In the genomic region with DNA sequence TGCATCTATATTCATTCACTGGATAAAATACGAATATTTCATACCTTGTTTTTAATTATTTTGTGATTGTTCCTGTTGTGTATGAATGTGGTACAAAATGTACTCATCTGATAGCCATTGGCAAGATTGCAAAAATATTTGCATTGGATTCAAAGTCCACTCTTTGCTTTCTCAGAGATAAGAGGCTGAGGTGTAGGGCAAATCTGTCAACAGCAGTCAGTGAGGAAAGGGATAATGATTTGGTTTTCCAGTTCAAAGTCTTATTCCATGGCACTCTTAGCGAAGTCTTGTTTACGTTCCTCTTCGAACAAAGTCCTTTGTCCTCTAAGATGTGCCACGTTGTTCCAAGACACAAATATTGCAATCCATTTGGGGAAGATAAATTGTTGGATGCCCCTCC, we compare ENCODE assay signal across 25 mouse cellular contexts.
DNase-seq lines count a peak whose midpoint lies in the region; ATAC-seq and TF ChIP-seq lines count a peak whose summit lies in the region.
"Had no signal": no experiment of that assay in that cellular context is flagged by ENCODE, and none has a peak within 500 bp of the region (broad histone marks: within the 10 kb centered on the region; RNA-seq: fewer than 3 reads in every experiment).

No protein-coding gene starts in this region.

- no peak overlapping the region for H3K4me2 ChIP-seq in liver, embryonic 12.5 days
- no peak overlapping the region for H3K4me2 ChIP-seq in intestine, embryonic 15.5 days (replicated peaks)
- H3K4me2 ChIP-seq in intestine, postnatal 0 days (replicated peaks; ENCODE audit: low read depth), result 0 out of 2 replicates have a peak overlapping the region, but pooled peaks have one; percentile 25
- no peak overlapping the region for H3K4me2 ChIP-seq in stomach, postnatal 0 days (replicated peaks; ENCODE audit: low read depth)
- H3K4me2 ChIP-seq in forebrain, postnatal 0 days (ENCODE audit: low read depth), result no peak overlapping the region
- H3K4me2 ChIP-seq: embryonic facial prominence, embryonic 12.5 days; forebrain, embryonic 13.5 days had no signal

- H3K9me3 ChIP-seq in liver, embryonic 12.5 days (replicated peaks), result no peaks in the 10 kb centered on the region
- no peaks in the 10 kb centered on the region for H3K9me3 ChIP-seq in intestine, embryonic 15.5 days
- H3K9me3 ChIP-seq in intestine, postnatal 0 days (ENCODE audit: control insufficient read depth), result no peaks in the 10 kb centered on the region
- H3K9me3 ChIP-seq in stomach, postnatal 0 days (ENCODE audit: control insufficient read depth, low read length), result no peaks in the 10 kb centered on the region
- no peaks in the 10 kb centered on the region for H3K9me3 ChIP-seq in forebrain, postnatal 0 days (ENCODE audit: low read length)
- H3K9me3 ChIP-seq: embryonic facial prominence, embryonic 10.5 days; embryonic facial prominence, embryonic 12.5 days; forebrain, embryonic 13.5 days; G1E had no signal

- TF ChIP-seq EP300 in stomach, postnatal 0 days (optimal IDR thresholded peaks at IDR 0.05), result no peak

- TF ChIP-seq POLR2A in liver, adult 2 months (IDR thresholded peaks at IDR 0.05; ENCODE audit: extremely low read depth, insufficient read depth, low read length), result no peak

- no peak overlapping the region for H3K27ac ChIP-seq in liver, adult 2 months (replicated peaks; ENCODE audit: insufficient read depth, low read depth, low read length)
- H3K27ac ChIP-seq in liver, embryonic 12.5 days, result no peak overlapping the region
- H3K27ac ChIP-seq in intestine, embryonic 15.5 days, result no peak overlapping the region
- H3K27ac ChIP-seq in intestine, postnatal 0 days (ENCODE audit: low read depth, low read length), result no peak overlapping the region; the same call in 1 of the 2 replicates
- 0 out of 2 replicates have a peak overlapping the region, but pooled peaks have one; percentile 20 for H3K27ac ChIP-seq in stomach, postnatal 0 days (replicated peaks)
- H3K27ac ChIP-seq in forebrain, postnatal 0 days (ENCODE audit: low read depth, low read length), result no peak overlapping the region
- H3K27ac ChIP-seq: embryonic facial prominence, embryonic 10.5 days; embryonic facial prominence, embryonic 12.5 days; forebrain, embryonic 13.5 days had no signal

- no peak overlapping the region for H3K9ac ChIP-seq in liver, adult 2 months (ENCODE audit: low read depth, low read length)
- no peak overlapping the region for H3K9ac ChIP-seq in liver, embryonic 12.5 days
- no peak overlapping the region for H3K9ac ChIP-seq in intestine, embryonic 15.5 days
- no peak overlapping the region for H3K9ac ChIP-seq in intestine, postnatal 0 days (ENCODE audit: low read depth, low read length)
- H3K9ac ChIP-seq in stomach, postnatal 0 days (ENCODE audit: low read length), result no peak overlapping the region
- H3K9ac ChIP-seq in forebrain, postnatal 0 days, result no peak overlapping the region
- H3K9ac ChIP-seq: embryonic facial prominence, embryonic 12.5 days; forebrain, embryonic 13.5 days had no signal

- no peaks in the 10 kb centered on the region for H3K36me3 ChIP-seq in liver, adult 2 months (ENCODE audit: control insufficient read depth, insufficient read depth, low read length)
- no peaks in the 10 kb centered on the region for H3K36me3 ChIP-seq in liver, embryonic 12.5 days
- no peaks in the 10 kb centered on the region for H3K36me3 ChIP-seq in intestine, embryonic 15.5 days
- H3K36me3 ChIP-seq in intestine, postnatal 0 days (ENCODE audit: control insufficient read depth, insufficient read depth), result no peaks in the 10 kb centered on the region
- no peaks in the 10 kb centered on the region for H3K36me3 ChIP-seq in stomach, postnatal 0 days (ENCODE audit: control insufficient read depth, insufficient read depth, low read length)
- no peaks in the 10 kb centered on the region for H3K36me3 ChIP-seq in forebrain, postnatal 0 days (ENCODE audit: insufficient read depth)
- H3K36me3 ChIP-seq: embryonic facial prominence, embryonic 10.5 days; embryonic facial prominence, embryonic 12.5 days; G1E had no signal

- no peak for TF ChIP-seq CTCF in liver, adult 2 months (IDR thresholded peaks at IDR 0.05; ENCODE audit: low read depth, low read length)
- no peak for TF ChIP-seq CTCF in intestine, postnatal 0 days (IDR thresholded peaks at IDR 0.05; ENCODE audit: low read depth)
- TF ChIP-seq CTCF in stomach, postnatal 0 days (IDR thresholded peaks at IDR 0.05; ENCODE audit: low read depth), result no peak
- TF ChIP-seq CTCF in forebrain, postnatal 0 days (IDR thresholded peaks at IDR 0.05; ENCODE audit: low read depth), result no peak

- no peaks in the 10 kb centered on the region for H3K79me2 ChIP-seq in liver, adult 2 months (ENCODE audit: control insufficient read depth, insufficient read depth, low read length)

- H3K4me3 ChIP-seq in liver, adult 2 months (ENCODE audit: insufficient read depth, low read depth, low read length), result no peak overlapping the region
- no peak overlapping the region for H3K4me3 ChIP-seq in liver, embryonic 12.5 days
- H3K4me3 ChIP-seq in intestine, embryonic 15.5 days (replicated peaks), result no peak overlapping the region
- H3K4me3 ChIP-seq in intestine, postnatal 0 days (ENCODE audit: low read depth, low read length), result no peak overlapping the region
- H3K4me3 ChIP-seq in stomach, postnatal 0 days (ENCODE audit: low read depth, low read length), result no peak overlapping the region
- no peak overlapping the region for H3K4me3 ChIP-seq in forebrain, postnatal 0 days (ENCODE audit: low read depth, low read length)
- H3K4me3 ChIP-seq: embryonic facial prominence, embryonic 10.5 days; embryonic facial prominence, embryonic 12.5 days; forebrain, embryonic 13.5 days had no signal

- no peaks in the 10 kb centered on the region for H3K27me3 ChIP-seq in liver, adult 2 months (ENCODE audit: control insufficient read depth, insufficient read depth, low read length)
- H3K27me3 ChIP-seq in liver, embryonic 12.5 days (replicated peaks), result no peaks in the 10 kb centered on the region
- H3K27me3 ChIP-seq in intestine, embryonic 15.5 days (replicated peaks), result no peaks in the 10 kb centered on the region
- H3K27me3 ChIP-seq in intestine, postnatal 0 days (replicated peaks; ENCODE audit: control insufficient read depth, insufficient read depth, low read length), result no peaks in the 10 kb centered on the region
- no peaks in the 10 kb centered on the region for H3K27me3 ChIP-seq in stomach, postnatal 0 days (ENCODE audit: control insufficient read depth, insufficient read depth, low read length)
- H3K27me3 ChIP-seq in forebrain, postnatal 0 days (ENCODE audit: insufficient read depth, low read length), result no peaks in the 10 kb centered on the region
- H3K27me3 ChIP-seq: CH12.LX; embryonic facial prominence, embryonic 12.5 days; forebrain, embryonic 13.5 days had no signal

- peak; percentile 18 for DNase-seq in liver, adult 2 months (ENCODE audit: extremely low read depth, low read depth, low spot score)
- no peak for DNase-seq in stomach, postnatal 0 days (ENCODE audit: low spot score)
- DNase-seq in forebrain, postnatal 0 days, result no peak
- no peak for DNase-seq in spleen, postnatal 36 days (ENCODE audit: low spot score in 2 of 2)
- no peak for DNase-seq in heart, adult 11 months
- DNase-seq: adrenal gland, adult 8-10 months; adrenal gland, postnatal 14 days; adrenal gland, postnatal 36 days; B cell, adult 2 months; cerebellum, adult 11-12 months; cerebellum, adult 2 months; cerebellum, adult 9-10 months; cerebellum, postnatal 10 days; cerebellum, postnatal 25 days had no signal

- ATAC-seq in liver, embryonic 12.5 days, result no peak
- peak; percentile 70 for ATAC-seq in intestine, embryonic 15.5 days
- peak; percentile 91 for ATAC-seq in intestine, postnatal 0 days
- peak; percentile 49 for ATAC-seq in stomach, postnatal 0 days (ENCODE audit: low FRiP score, low TSS enrichment)
- no peak for ATAC-seq in forebrain, postnatal 0 days
- ATAC-seq: activated CD4-positive, CD25-positive, alpha-beta regulatory T cell, adult 4 months; CD4-positive, CD25-positive, alpha-beta regulatory T cell, adult 4 months; forebrain, embryonic 13.5 days; Patski had no signal

- WGBS in liver, adult 2 months, result 39% methylated on average over 5 of the region's 5 CpGs
- WGBS in liver, embryonic 12.5 days (ENCODE audit: insufficient replicate concordance), result 57% methylated on average over 5 of the region's 5 CpGs
- WGBS in intestine, embryonic 15.5 days, result 59% methylated on average over 5 of the region's 5 CpGs
- 34% methylated on average over 5 of the region's 5 CpGs for WGBS in intestine, postnatal 0 days
- WGBS in stomach, postnatal 0 days, result 34% methylated on average over 5 of the region's 5 CpGs
- 76% methylated on average over 5 of the region's 5 CpGs for WGBS in forebrain, postnatal 0 days

- H3K4me1 ChIP-seq in liver, adult 2 months (ENCODE audit: control insufficient read depth, insufficient read depth, low read length), result no peaks in the 10 kb centered on the region
- H3K4me1 ChIP-seq in liver, embryonic 12.5 days, result no peaks in the 10 kb centered on the region
- no peaks in the 10 kb centered on the region for H3K4me1 ChIP-seq in intestine, embryonic 15.5 days (replicated peaks)
- no peaks in the 10 kb centered on the region for H3K4me1 ChIP-seq in intestine, postnatal 0 days (replicated peaks; ENCODE audit: control insufficient read depth, insufficient read depth, low read length)
- no peaks in the 10 kb centered on the region for H3K4me1 ChIP-seq in stomach, postnatal 0 days (replicated peaks; ENCODE audit: control insufficient read depth, insufficient read depth)
- H3K4me1 ChIP-seq in forebrain, postnatal 0 days (ENCODE audit: insufficient read depth), result no peaks in the 10 kb centered on the region
- H3K4me1 ChIP-seq: embryonic facial prominence, embryonic 10.5 days; embryonic facial prominence, embryonic 12.5 days; forebrain, embryonic 13.5 days had no signal

Comparison
In these comparisons a context has a peak if more than half of its experiments do, and no peak if none do; other contexts are left out.
1. ATAC-seq: peak in intestine, embryonic 15.5 days (single experiment), intestine, postnatal 0 days (single experiment) and stomach, postnatal 0 days (single experiment); none in liver, embryonic 12.5 days (single experiment) and forebrain, postnatal 0 days (single experiment).